Mouse (Mus musculus) liver, embryonic 12.5 days (tissue): ENCODE results near the gene Rbm25. TPM values are rescaled to one million over a fixed set of nuclear protein-coding genes. Genes with fewer than 3 reads are reported as not detected.

Source experiments
- ATAC-seq: fragments of 200-750 bp; cut with Nextera tagmentation; 2 replicates; pipeline ENCODE4 v1.8.0; 2017; ENCODE audit warnings: moderate number of reproducible peaks, mild to moderate bottlenecking, moderate library complexity
- H3K27ac ChIP-seq: fragments of 300-500 bp; sonication (generic); 2 replicates; pipeline ENCODE4 v1.5.1; 2016; ENCODE audit warnings: mild to moderate bottlenecking
- H3K27me3 ChIP-seq: fragments of 300-500 bp; sonication (generic); replicated peaks from 2 replicates; pipeline ENCODE4 v1.6.1; 2016; ENCODE audit warnings: mild to moderate bottlenecking, moderate library complexity
- H3K36me3 ChIP-seq: fragments of 300-500 bp; sonication (generic); 2 replicates; pipeline ENCODE4 v1.6.1; 2016; ENCODE audit warnings: mild to moderate bottlenecking, moderate library complexity
- H3K4me1 ChIP-seq: fragments of 300-500 bp; sonication (generic); 2 replicates; pipeline ENCODE4 v1.6.1; 2016
- H3K4me2 ChIP-seq: fragments of 300-500 bp; sonication (generic); 2 replicates; pipeline ENCODE4 v1.6.1; 2016; ENCODE audit warnings: mild to moderate bottlenecking, moderate library complexity
- H3K4me3 ChIP-seq: fragments of 300-500 bp; sonication (generic); 2 replicates; pipeline ENCODE4 v1.5.1; 2016; ENCODE audit warnings: mild to moderate bottlenecking, moderate library complexity
- H3K9ac ChIP-seq: fragments of 300-500 bp; sonication (generic); 2 replicates; pipeline ENCODE4 v1.6.1; 2016; ENCODE audit warnings: mild to moderate bottlenecking, moderate library complexity
- H3K9me3 ChIP-seq: fragments of 300-500 bp; sonication (generic); replicated peaks from 2 replicates; pipeline ENCODE4 v1.6.1; 2016; ENCODE audit warnings: mild to moderate bottlenecking, moderate library complexity
- WGBS: fragments of 180-500 bp; shearing (Covaris S2); methylation state at CpG from one replicate; pipeline ENCODE4 v1.1.7; 2016; ENCODE audit not compliant: insufficient replicate concordance; 5-methylcytosine and 5-hydroxymethylcytosine counted together
- polyA plus RNA-seq: library from polyadenylated mRNA; unstranded; fragments of >200 nt; fragmentation: Nextera tagmentation; extraction: Ambion mirVana; gene quantifications from 2 replicates; pipeline ENCODE4 v1.2.1, GENCODE M21; 2016

Gene Rbm25
- polyA plus RNA-seq, 1 experiment from 2014 or later = 163 TPM

GRCm38 (mm10) chr12:83709934-83710333, 78.9 kb downstream of the Rbm25 start:
- no peak for ATAC-seq
- Histone ChIP-seq H3K9me3 (no peaks in the 10 kb centered on the region), H3K9ac (no peak overlapping the region), H3K27me3 (no peaks in the 10 kb centered on the region), H3K4me2 (no peak overlapping the region), H3K4me3 (no peak overlapping the region), H3K4me1 (peaks cover 39% of the 10 kb centered on the region), H3K36me3 (peaks cover 73% of the 10 kb centered on the region), H3K27ac (no peak overlapping the region)
- WGBS = 78% methylated on average over 2 of the region's 2 CpGs

- WGBS = 52% methylated on average over 2 of the region's 2 CpGs
- ATAC-seq = no peak
- Histone ChIP-seq H3K9ac (no peak overlapping the region), H3K9me3 (no peaks in the 10 kb centered on the region), H3K27me3 (no peaks in the 10 kb centered on the region), H3K4me2 (no peak overlapping the region), H3K4me1 (peaks cover 9% of the 10 kb centered on the region), H3K36me3 (peaks cover 86% of the 10 kb centered on the region), H3K27ac (no peak overlapping the region), H3K4me3 (no peak overlapping the region)
Measured at GRCm38 (mm10) chr12:83713749-83714148, 82.7 kb downstream of the Rbm25 start.

GRCm38 (mm10) chr12:83716416-83717184, 85.6 kb downstream of the Rbm25 start:
- Histone ChIP-seq H3K27me3 (no peaks in the 10 kb centered on the region), H3K27ac (no peak overlapping the region), H3K4me1 (no peaks in the 10 kb centered on the region), H3K9ac (no peak overlapping the region), H3K4me2 (no peak overlapping the region), H3K4me3 (no peak overlapping the region), H3K9me3 (no peaks in the 10 kb centered on the region), H3K36me3 (peaks cover 95% of the 10 kb centered on the region)
- ATAC-seq = no peak
- 87% methylated on average over 15 of the region's 15 CpGs for WGBS

- H3K4me1 ChIP-seq = no peaks in the 10 kb centered on the region
- 94% methylated on average over 1 of the region's 1 CpGs for whole genome bisulfite sequencing
Measured at GRCm38 (mm10) chr12:83719431-83719830, 88.4 kb downstream of the Rbm25 start.

GRCm38 (mm10) chr12:83721281-83721680, 90.2 kb downstream of the Rbm25 start:
- Histone ChIP-seq H3K9ac (no peak overlapping the region), H3K27me3 (no peaks in the 10 kb centered on the region)
- ATAC-seq = no peak

More at GRCm38 (mm10) chr12:83719431-83719830, 88.4 kb downstream of the Rbm25 start:
- ATAC-seq = no peak
- Histone ChIP-seq H3K27ac (no peak overlapping the region), H3K36me3 (peaks cover 89% of the 10 kb centered on the region), H3K9ac (no peak overlapping the region), H3K4me2 (no peak overlapping the region), H3K27me3 (no peaks in the 10 kb centered on the region), H3K4me3 (no peak overlapping the region), H3K9me3 (no peaks in the 10 kb centered on the region)

GRCm38 (mm10) chr12:83723037-83723436, 92.0 kb downstream of the Rbm25 start:
- Histone ChIP-seq H3K4me1 (no peaks in the 10 kb centered on the region), H3K4me2 (no peak overlapping the region), H3K4me3 (no peak overlapping the region), H3K27ac (no peak overlapping the region), H3K36me3 (peaks cover 89% of the 10 kb centered on the region), H3K9me3 (no peaks in the 10 kb centered on the region), H3K27me3 (no peaks in the 10 kb centered on the region), H3K9ac (no peak overlapping the region)
- WGBS = 82% methylated on average over 3 of the region's 3 CpGs
- ATAC-seq = no peak

More at GRCm38 (mm10) chr12:83721281-83721680, 90.2 kb downstream of the Rbm25 start:
- Histone ChIP-seq H3K4me2 (no peak overlapping the region), H3K9me3 (no peaks in the 10 kb centered on the region), H3K4me1 (no peaks in the 10 kb centered on the region), H3K36me3 (peaks cover 89% of the 10 kb centered on the region), H3K27ac (no peak overlapping the region), H3K4me3 (no peak overlapping the region)
- WGBS = 73% methylated on average over 6 of the region's 6 CpGs

GRCm38 (mm10) chr12:83726510-83727308, 95.7 kb downstream of the Rbm25 start:
- WGBS = 85% methylated on average over 12 of the region's 12 CpGs
- Histone ChIP-seq H3K36me3 (peaks cover 94% of the 10 kb centered on the region), H3K27me3 (no peaks in the 10 kb centered on the region), H3K4me2 (no peak overlapping the region), H3K9me3 (no peaks in the 10 kb centered on the region), H3K4me1 (no peaks in the 10 kb centered on the region), H3K9ac (no peak overlapping the region), H3K4me3 (no peak overlapping the region), H3K27ac (no peak overlapping the region)
- no peak for ATAC-seq

- H3K4me1 ChIP-seq = no peaks in the 10 kb centered on the region
- peaks cover 89% of the 10 kb centered on the region for H3K36me3 ChIP-seq
- H3K27me3 ChIP-seq = no peaks in the 10 kb centered on the region
- no peak for ATAC-seq
- no peak overlapping the region for H3K9ac ChIP-seq
- 90% methylated on average over 5 of the region's 5 CpGs for WGBS
- H3K4me2 ChIP-seq = no peak overlapping the region
- no peaks in the 10 kb centered on the region for H3K9me3 ChIP-seq
- H3K27ac ChIP-seq = no peak overlapping the region
- no peak overlapping the region for H3K4me3 ChIP-seq
Measured at GRCm38 (mm10) chr12:83732225-83732624, 101.2 kb downstream of the Rbm25 start.

Other genes with a start within 250 kb of the Rbm25 start
- gene Dpf3, start 143.5 kb upstream of the Rbm25 start, polyA plus RNA-seq = 8.2 and 8.5 TPM in 2 replicates
- 16.9 and 18.7 TPM in 2 replicates for gene Dcaf4, start 110.8 kb upstream of the Rbm25 start, polyA plus RNA-seq
- gene Zfyve1, start 34.0 kb upstream of the Rbm25 start, polyA plus RNA-seq = 8.2 and 9.1 TPM in 2 replicates
- 32.2 and 33.0 TPM in 2 replicates for gene Psen1, start 56.9 kb downstream of the Rbm25 start, polyA plus RNA-seq
- gene Papln, start 132.4 kb downstream of the Rbm25 start, polyA plus RNA-seq = 0.61 and 0.70 TPM in 2 replicates